Mouse (Mus musculus): ENCODE results near the gene Trim6.
"Not testable (repeated sequence)": the region's sequence is repeated elsewhere in the genome, so short reads cannot be mapped to it uniquely, and the experiment has no call there.

Trim6 gene

GRCm38 (mm10) chr7:104218701-104219569 is at the start of gene Trim6:
Trim6 (plus strand) TSS chr7:104218793.
- peak; percentile 44 to 85 for DNase-seq (ENCODE audit: low spot score in 2 of 2)

GRCm38 (mm10) chr7:104169634-104170204 is 48.9 kb upstream of the Trim6 start:
- no peak for DNase-seq (ENCODE audit: low spot score in 2 of 2)

- DNase-seq (ENCODE audit: low spot score in 2 of 2), result no peak
Observed at GRCm38 (mm10) chr7:104175085-104175484, 43.5 kb upstream of the Trim6 start.

GRCm38 (mm10) chr7:104178422-104179054 is 40.1 kb upstream of the Trim6 start:
- DNase-seq (ENCODE audit: low spot score in 2 of 2), result no peak

- no peak for DNase-seq (ENCODE audit: low spot score in 2 of 2)
Observed at GRCm38 (mm10) chr7:104179074-104179473, 39.5 kb upstream of the Trim6 start.

GRCm38 (mm10) chr7:104183292-104183691 is 35.3 kb upstream of the Trim6 start, which contains the start of gene Olfr648:
Olfr648 (minus strand) TSS chr7:104183392.
- DNase-seq (ENCODE audit: low spot score in 2 of 2), result no peak

- DNase-seq (ENCODE audit: low spot score in 2 of 2), result no peak
Observed at GRCm38 (mm10) chr7:104191275-104191674, 27.3 kb upstream of the Trim6 start.

GRCm38 (mm10) chr7:104195885-104196284 is 22.7 kb upstream of the Trim6 start, which contains the start of gene Olfr649:
Olfr649 (minus strand) TSS chr7:104195985.
- DNase-seq (ENCODE audit: low spot score in 2 of 2), result no peak

- DNase-seq (ENCODE audit: low spot score in 2 of 2), result peak; percentile 55 to 61
Observed at GRCm38 (mm10) chr7:104199822-104200221, 18.8 kb upstream of the Trim6 start.

GRCm38 (mm10) chr7:104206197-104206596 is 12.4 kb upstream of the Trim6 start:
- no peak for DNase-seq (ENCODE audit: low spot score in 2 of 2)

GRCm38 (mm10) chr7:104216011-104216535 is 2.5 kb upstream of the Trim6 start:
- no peak for DNase-seq (ENCODE audit: low spot score in 2 of 2)

GRCm38 (mm10) chr7:104217881-104218280 is 712 bp upstream of the Trim6 start:
- no peak for DNase-seq (ENCODE audit: low spot score in 2 of 2)

- DNase-seq (ENCODE audit: low spot score in 2 of 2), result peak in 1 of 2 experiments; percentile 16
Observed at GRCm38 (mm10) chr7:104231203-104231602, 12.6 kb downstream of the Trim6 start.

GRCm38 (mm10) chr7:104240857-104241256 is 22.3 kb downstream of the Trim6 start:
- no peak for DNase-seq (ENCODE audit: low spot score in 2 of 2)

- no peak for DNase-seq (ENCODE audit: low spot score in 2 of 2)
Observed at GRCm38 (mm10) chr7:104243616-104244015, 25.0 kb downstream of the Trim6 start.

GRCm38 (mm10) chr7:104244287-104245181 is 25.9 kb downstream of the Trim6 start, which contains the start of gene Trim34a:
Trim34a (plus strand) TSS chr7:104244457.
- DNase-seq (ENCODE audit: low spot score in 2 of 2), result peak; percentile 42 to 56

- not testable (repeated sequence) for DNase-seq (ENCODE audit: low spot score in 2 of 2)
Observed at GRCm38 (mm10) chr7:104260380-104260779, 41.8 kb downstream of the Trim6 start.

- DNase-seq (ENCODE audit: low spot score in 2 of 2), result not testable (repeated sequence)
Observed at GRCm38 (mm10) chr7:104265335-104265734, 46.7 kb downstream of the Trim6 start.

GRCm38 (mm10) chr7:104279361-104279760 is 60.8 kb downstream of the Trim6 start:
- DNase-seq (ENCODE audit: low spot score in 2 of 2), result not testable (repeated sequence)

Data from urinary bladder, postnatal 36 days (tissue).